Mouse (Mus musculus) cerebellum, adult 11-12 months (tissue): Measurements from ENCODE around the gene Jade2.

Experiments
- DNase-seq: peaks from one replicate; pipeline ENCODE4 v3.0.0; 2022

Gene Jade2

GRCm38 (mm10) chr11:51780773-51781267 is 76.6 kb downstream of the Jade2 start:
- no peak for DNase-seq

DNA sequence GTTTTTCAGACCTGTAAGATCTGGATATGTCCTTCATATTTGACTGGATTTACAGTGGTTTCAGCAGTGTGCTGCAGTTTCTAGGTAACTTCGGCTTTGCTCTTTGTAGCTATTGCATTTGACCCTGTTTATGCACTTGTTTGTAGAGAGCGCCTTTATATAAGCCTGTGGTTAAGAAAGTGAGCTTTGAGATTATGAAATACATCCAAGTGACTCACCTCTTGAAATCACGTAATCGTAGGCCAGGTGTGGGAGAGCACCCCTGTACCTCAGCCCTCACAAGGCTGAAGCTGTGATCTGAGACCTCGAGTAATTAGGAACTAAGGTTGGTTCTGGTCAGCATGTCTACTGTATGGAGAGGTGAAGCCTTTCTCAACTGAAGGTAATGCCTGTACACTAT is 80.0 kb downstream of the Jade2 start:
- no peak for DNase-seq

DNA sequence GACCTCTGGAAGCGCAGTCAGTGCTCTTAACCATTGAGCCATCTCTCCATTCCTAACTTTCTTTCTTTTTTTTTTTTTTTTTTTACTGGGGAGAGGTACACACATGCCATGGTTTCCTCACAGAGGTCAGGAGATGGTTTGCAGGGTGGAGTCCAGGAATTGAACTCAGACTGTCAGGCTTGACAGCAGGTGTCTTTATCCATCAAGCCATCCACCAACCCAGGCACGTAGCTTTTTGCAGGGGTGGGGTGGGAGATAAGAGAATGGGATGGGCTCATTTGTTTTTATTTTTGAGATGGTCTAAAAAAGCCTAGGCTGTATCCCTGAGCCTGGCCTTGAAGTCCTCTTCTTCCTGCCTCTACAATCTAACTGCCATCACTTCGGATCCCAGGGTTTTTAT is 81.9 kb downstream of the Jade2 start:
- DNase-seq = no peak

GRCm38 (mm10) chr11:51768296-51768695 is 89.2 kb downstream of the Jade2 start:
- DNase-seq = no peak

GRCm38 (mm10) chr11:51767579-51768220 is 89.8 kb downstream of the Jade2 start:
- DNase-seq = no peak

DNA sequence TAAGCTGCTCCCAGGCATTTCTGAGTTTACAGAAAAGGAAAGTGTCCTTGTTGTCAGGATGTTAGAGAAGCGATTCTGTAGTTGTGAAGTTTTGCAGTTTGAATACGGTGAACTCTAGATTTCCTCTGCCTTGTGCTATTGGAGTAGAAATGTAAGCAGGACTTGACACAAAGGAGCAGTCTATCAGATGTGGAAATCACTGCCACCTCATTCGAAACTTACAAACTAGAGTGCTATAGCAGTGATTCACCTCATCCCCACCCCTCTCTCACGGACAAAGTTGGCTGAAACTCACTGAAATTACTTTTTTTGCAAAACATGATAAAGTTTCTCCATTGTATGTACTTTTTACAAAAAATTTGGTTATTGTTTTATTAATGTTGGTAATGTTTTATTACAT is 92.6 kb downstream of the Jade2 start:
- DNase-seq = no peak

DNA sequence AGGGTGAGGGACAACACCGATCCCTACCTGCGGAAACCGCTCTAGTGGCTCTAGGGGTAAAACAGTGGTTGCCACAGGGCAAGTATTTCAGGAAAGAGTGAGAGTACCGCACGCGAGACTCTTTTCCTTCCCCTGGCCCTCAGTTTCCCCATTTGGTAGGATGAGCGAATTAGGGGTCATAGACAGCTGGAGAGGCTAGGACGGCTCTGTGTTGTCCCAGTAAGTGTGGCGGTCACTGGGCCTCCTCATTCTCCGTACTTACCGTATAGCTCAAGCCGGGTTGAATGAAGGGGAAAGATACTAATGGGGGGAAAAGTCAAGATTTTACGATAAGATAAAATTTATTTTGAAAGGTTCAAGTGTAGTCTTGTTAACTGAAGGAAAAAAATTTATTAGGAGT is 93.5 kb downstream of the Jade2 start:
- no peak for DNase-seq
